Mouse (Mus musculus): ENCODE data around the gene Panx3.

Gene Panx3

DNA sequence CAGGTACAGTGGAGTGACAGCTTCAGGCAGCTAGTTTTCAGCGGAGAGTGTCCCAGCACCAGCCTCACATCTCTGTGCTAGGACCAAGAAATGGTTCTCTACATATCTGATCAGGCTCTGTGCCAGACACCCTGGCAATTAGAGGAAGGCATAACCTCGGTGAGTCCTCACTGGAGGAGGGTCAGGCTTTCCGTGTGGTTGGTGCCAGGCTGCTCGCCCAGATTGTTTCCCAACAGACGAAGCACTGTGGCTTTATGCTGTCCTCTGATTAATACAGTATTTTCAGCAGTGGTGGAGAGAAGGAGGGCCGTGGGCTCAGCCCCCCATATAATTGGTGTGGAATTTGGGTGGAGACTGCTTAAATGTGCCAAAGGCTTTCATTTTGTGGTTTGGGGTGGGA, at the start of gene Panx3:
TSS of gene Panx3 (minus strand) at position 121 of the 400 bp plus-strand sequence.
- CTCF ChIA-PET = interaction anchor here in 1 of 4 experiments (2.0 kb wide), 1 partner anchor 239 kb away, joined by 4 read pairs; no protein-coding TSS in a partner anchor
- POLR2A ChIA-PET = no interaction called here

DNA sequence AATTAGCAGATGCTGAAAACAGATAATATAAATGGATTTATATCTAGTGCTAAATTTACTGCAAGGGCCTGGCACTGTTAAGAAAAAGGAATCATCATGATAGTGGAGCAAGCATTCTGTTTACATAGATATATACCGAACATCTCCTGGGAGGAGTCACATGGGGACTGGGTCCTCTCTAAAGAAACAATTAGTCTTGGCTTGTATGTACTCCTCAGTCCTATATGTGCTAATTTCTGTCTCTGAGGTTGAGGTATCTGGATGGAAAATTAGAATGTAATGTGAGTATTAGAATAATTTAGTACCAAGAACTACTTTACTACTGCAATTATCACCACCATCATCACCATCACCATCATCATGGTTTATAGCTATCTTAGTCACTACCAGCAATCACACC, 47.1 kb upstream of the Panx3 start, which contains the start of gene Olfr160:
TSS of gene Olfr160 (minus strand) at position 101 of the 400 bp plus-strand sequence.
- CTCF ChIA-PET = no interaction called here
- POLR2A ChIA-PET = no interaction called here

DNA sequence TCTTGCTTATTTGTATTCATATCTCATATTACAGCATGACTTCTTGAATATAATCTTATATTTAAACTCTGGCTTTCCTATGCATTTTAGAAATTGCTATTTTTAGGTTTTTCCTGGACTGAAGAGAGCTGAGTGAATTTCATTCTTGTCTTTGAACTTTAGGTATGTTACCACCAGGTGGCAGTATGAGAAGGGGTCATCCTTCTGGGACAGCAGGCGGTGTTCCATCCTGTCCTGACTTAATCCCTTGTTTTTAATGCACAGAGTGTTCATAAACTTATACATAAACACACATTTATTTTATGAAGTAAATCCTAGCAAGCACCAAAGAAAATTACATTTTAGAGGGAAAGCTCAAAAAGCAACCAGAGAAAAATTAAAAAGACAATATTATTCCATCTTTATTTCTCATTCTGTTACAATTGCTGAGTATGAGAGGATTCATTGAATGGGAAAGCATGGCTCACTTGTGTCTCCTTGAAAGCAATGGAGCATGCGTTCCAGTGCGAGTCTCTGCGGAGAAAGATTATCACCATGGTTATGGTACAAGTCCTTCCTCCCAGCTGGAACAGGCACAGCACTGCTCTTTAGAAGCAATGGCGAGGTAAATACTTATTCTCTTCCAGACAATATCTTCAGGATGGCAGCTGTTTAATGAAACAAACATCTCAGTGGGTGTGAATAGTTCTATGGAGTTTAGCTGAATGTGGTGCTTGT, 21.1 kb upstream of the Panx3 start:
- CTCF ChIA-PET = interaction anchor here in 3 of 4 experiments (0.6 to 2.2 kb wide), 9 partner anchors 10 to 769 kb away, joined by 3 to 10 read pairs (median 3); partner anchors contain the start of gene Olfr874 (in 1 of the 3)
- POLR2A ChIA-PET = no interaction called here

- ChIA-PET POLR2A (no interaction called here), CTCF (interaction anchor here in 1 of 4 experiments (0.6 kb wide), 1 partner anchor 526 kb away, joined by 3 read pairs; no protein-coding TSS in a partner anchor)
These were observed 18.9 kb upstream of the Panx3 start for GRCm38 (mm10) chr9:37687941-37688303.

DNA sequence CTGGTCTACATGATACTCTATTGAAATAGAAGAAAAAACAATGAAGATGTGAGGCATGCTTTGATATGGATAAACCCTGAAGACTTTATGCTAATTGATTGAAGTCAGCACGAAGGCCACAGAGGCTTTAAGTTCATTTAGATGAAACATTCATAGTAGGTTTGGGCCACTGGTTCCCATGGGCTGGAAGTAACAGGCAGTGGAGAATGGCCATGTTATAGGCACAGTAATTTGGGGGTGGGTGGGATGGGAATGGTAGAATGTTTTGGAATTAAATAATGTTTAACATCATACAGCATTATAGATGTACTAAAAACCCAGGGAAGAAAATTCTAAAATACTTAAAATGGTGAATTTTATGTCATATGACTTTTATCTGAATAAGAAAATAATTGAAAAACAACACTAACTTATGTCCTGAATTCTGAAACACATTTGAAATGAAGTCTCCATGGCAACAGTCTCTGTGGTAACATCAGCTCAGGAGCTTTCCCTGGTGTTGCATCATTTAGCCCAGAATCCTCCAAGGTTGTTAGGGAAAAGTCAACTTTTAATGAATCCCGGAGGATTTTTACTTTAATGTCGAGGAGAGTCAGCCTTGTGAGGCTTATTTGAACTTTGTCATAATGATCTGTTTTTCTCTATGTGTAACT, 18.4 kb upstream of the Panx3 start:
- CTCF ChIA-PET = no interaction called here
- POLR2A ChIA-PET = no interaction called here

DNA sequence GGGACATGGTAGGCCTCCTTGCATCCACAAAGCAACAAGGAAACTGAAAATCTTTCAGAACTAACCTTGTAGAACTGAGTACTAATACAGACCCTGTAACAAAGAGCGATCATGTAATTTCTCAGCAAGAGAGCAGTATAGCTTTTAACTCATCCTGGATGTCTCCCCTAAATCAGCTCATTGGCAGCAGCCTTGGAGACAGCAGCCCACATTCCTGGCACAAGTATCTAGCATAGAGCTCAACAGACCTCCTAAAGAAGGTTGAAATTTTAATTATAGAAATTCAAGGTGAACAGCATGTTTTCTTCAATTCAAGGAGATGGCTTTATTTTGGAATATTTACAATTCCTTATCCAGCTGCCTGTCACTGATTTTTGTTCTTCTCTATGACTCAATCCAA, 12.1 kb upstream of the Panx3 start:
- CTCF ChIA-PET = no interaction called here
- POLR2A ChIA-PET = no interaction called here

DNA sequence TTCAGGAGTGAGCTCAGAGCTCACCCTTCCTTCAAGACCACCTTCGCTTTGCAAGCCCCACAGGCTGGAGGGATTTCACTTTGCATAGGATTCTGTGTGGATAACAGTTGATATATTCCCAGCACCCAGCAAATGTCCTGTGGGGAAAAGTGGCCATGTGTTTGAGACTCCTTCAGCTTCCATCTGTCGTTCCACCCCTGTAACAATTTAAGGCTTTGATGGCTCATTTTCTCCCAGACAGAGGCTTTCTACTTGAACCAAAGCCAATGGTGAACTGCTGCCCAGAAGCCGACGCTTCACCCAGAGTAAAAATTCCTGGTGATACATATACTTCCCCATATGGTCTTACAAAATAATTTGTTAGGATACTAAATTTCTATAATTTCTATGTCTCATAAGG, 6.3 kb upstream of the Panx3 start:
- POLR2A ChIA-PET = no interaction called here
- CTCF ChIA-PET = no interaction called here

- ChIA-PET POLR2A (interaction anchor here in 2 of 4 experiments (0.6 kb wide), 2 partner anchors 194 to 196 kb away, joined by 3 to 4 read pairs; no protein-coding TSS in a partner anchor), CTCF (no interaction called here)
These were observed 1.2 kb upstream of the Panx3 start for GRCm38 (mm10) chr9:37670261-37670660.

DNA sequence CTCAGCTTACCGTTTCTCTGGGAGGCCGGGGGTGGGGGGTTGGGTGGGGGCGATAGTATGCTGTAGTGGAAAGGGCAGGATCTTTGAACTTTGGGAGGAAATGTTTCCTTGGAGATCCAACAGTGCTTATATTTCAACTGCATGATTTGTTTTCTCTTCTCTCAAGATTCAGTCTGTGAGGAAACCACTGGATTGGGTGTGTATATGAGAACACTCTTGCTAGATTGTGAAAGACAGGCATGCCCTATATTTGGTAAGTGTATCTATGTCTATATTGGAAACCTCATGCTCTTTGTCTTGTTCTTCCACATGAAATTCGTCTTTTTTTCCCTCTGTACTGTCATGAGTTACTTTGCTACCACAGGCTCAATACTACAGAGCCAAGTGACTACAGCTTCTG, 643 bp upstream of the Panx3 start:
- POLR2A ChIA-PET = interaction anchor here in 1 of 4 experiments (0.6 kb wide), 1 partner anchor 196 kb away, joined by 3 read pairs; no protein-coding TSS in a partner anchor
- CTCF ChIA-PET = no interaction called here

DNA sequence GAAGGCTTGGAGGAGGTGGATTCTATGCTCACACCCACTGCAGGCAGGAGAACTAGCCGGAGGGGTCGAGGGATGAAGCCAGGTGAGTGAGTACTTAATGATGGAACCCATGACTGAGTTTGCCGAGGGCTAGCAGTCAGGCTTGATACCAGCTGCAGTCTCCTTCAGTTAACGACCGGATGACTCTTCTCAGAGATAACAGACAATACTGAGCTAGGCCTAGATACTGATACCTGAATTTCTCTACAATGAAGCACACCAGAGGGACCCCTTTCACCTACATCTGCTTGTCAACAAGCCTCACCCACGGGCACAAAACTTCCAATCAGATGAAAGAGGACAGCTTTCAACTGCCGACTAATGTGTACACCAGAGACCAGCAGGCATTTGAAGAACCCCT, 3.0 kb downstream of the Panx3 start:
- ChIA-PET POLR2A (interaction anchor here in 2 of 4 experiments (0.5 to 1.0 kb wide), 3 partner anchors 9 to 180 kb away, joined by 3 to 13 read pairs (median 4); partner anchors contain the start of gene Tbrg1 (in 1 of the 2)), CTCF (no interaction called here)

- ChIA-PET CTCF (no interaction called here), POLR2A (interaction anchor here in 1 of 4 experiments (0.6 kb wide), 1 partner anchor 209 kb away, joined by 3 read pairs; no protein-coding TSS in a partner anchor)
These were observed 4.4 kb downstream of the Panx3 start for GRCm38 (mm10) chr9:37664604-37665003.

DNA sequence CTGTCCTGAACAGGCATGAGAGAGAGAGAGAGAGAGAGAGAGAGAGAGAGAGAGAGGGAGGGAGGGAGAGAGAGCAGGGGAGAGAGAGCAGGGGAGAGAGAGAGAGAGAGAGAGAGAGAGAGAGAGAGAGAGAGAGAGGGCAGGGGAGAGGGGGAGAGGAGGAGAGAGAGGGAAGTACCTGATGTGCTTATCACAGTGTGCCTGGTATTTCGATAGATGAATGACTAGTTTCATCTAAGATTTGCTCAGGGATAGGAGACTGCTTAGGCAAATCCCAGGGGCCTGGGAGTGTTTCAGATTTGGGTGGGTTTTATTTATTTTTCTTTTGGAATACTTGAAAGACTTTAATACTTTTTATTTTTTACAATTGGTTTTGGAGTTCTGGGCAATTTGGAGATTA, 5.8 kb downstream of the Panx3 start:
- POLR2A ChIA-PET = no interaction called here

DNA sequence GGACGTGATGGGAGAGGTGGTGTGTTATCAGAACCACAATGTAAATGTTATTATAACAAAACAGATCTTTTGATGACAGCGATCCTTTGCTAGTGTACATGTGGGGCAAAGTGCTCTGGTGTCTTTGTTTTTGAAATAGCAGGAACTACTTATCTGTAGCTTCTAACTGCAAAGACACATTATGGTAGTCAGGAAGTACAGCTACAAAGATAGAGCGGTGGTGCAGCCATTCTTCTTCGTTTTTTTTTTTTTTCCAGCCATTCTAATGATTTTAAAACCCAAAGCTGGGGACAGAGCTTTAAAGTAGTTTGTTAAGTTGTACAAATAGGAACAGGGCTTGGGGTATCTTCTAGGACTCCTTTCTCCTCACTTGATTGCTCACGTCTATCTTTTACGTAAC, 9.6 kb downstream of the Panx3 start:
- CTCF ChIA-PET = no interaction called here
- POLR2A ChIA-PET = interaction anchor here in 1 of 4 experiments (1.3 kb wide), 1 partner anchor 8 kb away, joined by 3 read pairs; no protein-coding TSS in a partner anchor

More for the DNA sequence above, 5.8 kb downstream of the Panx3 start:
- CTCF ChIA-PET = no interaction called here

GRCm38 (mm10) chr9:37656931-37657481, 12.0 kb downstream of the Panx3 start, which contains the start of gene Tbrg1:
TSS of gene Tbrg1 (minus strand) at chr9:37657312.
- ChIA-PET CTCF (interaction anchor here in 2 of 4 experiments (1.1 to 1.5 kb wide), 2 partner anchors 21 to 225 kb away, joined by 3 to 5 read pairs; no protein-coding TSS in a partner anchor), POLR2A (interaction anchor here (0.5 to 2.0 kb wide), 31 partner anchors 9 to 931 kb away, joined by 3 to 12 read pairs (median 4); partner anchors contain the start of genes Spa17 (in 2 of the 4), Ccdc15 (in 1 of the 4), Msantd2 (in 1 of the 4) and Robo3 (in 1 of the 4))

DNA sequence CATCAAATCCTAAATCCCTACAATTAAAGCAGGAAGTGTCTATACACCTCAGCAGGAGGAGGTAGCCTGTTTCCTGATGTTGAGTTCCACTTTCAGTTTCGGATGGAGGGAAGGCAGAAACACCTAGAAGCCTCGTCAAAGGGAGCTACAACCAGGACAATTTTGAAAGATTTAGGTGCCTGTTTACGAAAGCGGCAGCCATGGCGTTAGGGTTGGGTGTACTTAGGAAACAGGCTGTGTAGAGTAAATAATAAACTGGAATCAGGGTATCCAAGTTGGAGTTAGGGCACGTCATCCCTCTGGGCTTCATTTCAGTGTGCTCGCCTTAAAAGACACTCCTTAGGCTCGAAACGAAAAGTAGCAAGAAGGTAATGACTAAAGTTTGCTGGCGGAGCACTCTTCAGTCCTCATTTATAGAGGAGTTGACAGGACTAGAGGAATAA, 12.6 kb downstream of the Panx3 start:
- POLR2A ChIA-PET = interaction anchor here (0.5 to 2.0 kb wide), 26 partner anchors 9 to 930 kb away, joined by 3 to 12 read pairs (median 4); partner anchors contain the start of genes Ccdc15 (in 1 of the 4), Msantd2 (in 1 of the 4), Spa17 (in 1 of the 4) and Tmem218 (in 1 of the 4)
- CTCF ChIA-PET = interaction anchor here in 2 of 4 experiments (1.1 to 1.5 kb wide), 2 partner anchors 20 to 225 kb away, joined by 3 to 5 read pairs; no protein-coding TSS in a partner anchor

GRCm38 (mm10) chr9:37655961-37656360, 13.1 kb downstream of the Panx3 start:
- POLR2A ChIA-PET = interaction anchor here in 3 of 4 experiments (1.2 to 2.0 kb wide), 7 partner anchors 9 to 308 kb away, joined by 3 to 12 read pairs (median 5); partner anchors contain the start of genes Ccdc15 (in 1 of the 3) and Msantd2 (in 1 of the 3)
- CTCF ChIA-PET = no interaction called here

GRCm38 (mm10) chr9:37653836-37654235, 15.2 kb downstream of the Panx3 start:
- CTCF ChIA-PET = no interaction called here

GRCm38 (mm10) chr9:37650639-37651038, 18.4 kb downstream of the Panx3 start:
- CTCF ChIA-PET = interaction anchor here in 1 of 4 experiments (1.0 kb wide), 1 partner anchor 146 kb away, joined by 3 read pairs; no protein-coding TSS in a partner anchor
- POLR2A ChIA-PET = interaction anchor here in 2 of 4 experiments (0.7 to 1.7 kb wide), 5 partner anchors 9 to 133 kb away, joined by 3 to 4 read pairs (median 4); no protein-coding TSS in a partner anchor

More at GRCm38 (mm10) chr9:37653836-37654235, 15.2 kb downstream of the Panx3 start:
- POLR2A ChIA-PET = interaction anchor here in 2 of 4 experiments (0.5 to 1.1 kb wide), 2 partner anchors 11 to 885 kb away, joined by 3 read pairs; no protein-coding TSS in a partner anchor

GRCm38 (mm10) chr9:37646246-37646645, 22.8 kb downstream of the Panx3 start:
- CTCF ChIA-PET = interaction anchor here in 1 of 4 experiments (1.4 kb wide), 1 partner anchor 10 kb away, joined by 3 read pairs; no protein-coding TSS in a partner anchor
- POLR2A ChIA-PET = interaction anchor here in 1 of 4 experiments (1.2 to 2.1 kb wide), 2 partner anchors 11 to 242 kb away, joined by 3 to 12 read pairs; partner anchors contain the start of gene Tbrg1
